Mouse (Mus musculus): Measurements from ENCODE around the gene Fanca.
"Not testable (repeated sequence)": the region's sequence is repeated elsewhere in the genome, so short reads cannot be mapped to it uniquely, and the experiment has no call there.

Fanca gene

DNA sequence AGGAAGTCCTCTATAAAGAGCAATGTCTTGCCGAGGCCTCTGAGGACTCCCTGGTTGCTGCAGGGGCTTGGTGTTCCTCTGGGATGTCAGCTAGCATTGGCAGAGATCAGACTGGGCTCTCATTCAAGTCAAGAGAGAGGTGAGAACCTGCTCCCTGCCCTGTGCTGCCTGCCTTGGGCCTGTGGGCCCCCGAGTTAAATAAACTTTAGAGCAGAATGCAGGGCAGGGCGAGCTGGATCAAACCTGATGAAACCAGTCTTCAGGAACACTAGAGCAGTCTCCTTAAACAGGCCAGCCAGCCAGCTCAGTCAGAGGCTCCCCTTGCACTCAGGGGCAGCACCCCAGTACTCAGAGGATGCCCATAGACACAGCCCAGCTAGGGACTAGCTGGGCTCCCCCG lies 46.5 kb downstream of the Fanca start:
- no peak for DNase-seq (ENCODE audit: extremely low read depth, low read depth)

DNA sequence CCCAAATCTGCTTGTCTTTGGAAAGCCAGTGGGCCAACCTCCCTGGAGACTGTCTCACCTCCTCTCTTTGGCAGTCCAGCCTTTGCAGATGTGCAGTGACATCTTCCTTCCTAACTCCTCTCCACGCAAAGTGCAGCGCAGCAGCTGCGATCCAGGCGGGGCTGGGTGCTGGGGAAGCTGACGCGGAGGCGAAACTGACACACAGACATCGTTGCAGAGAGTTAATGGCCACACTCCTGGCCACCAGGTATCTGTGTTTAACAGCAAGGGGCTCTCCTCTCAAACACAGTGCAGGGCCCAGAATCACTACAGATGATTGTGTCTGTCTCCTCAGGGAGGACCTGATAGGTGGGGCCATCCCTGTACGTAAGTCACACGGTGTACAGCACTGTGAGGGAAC lies 47.2 kb downstream of the Fanca start:
- no peak for DNase-seq (ENCODE audit: extremely low read depth, low read depth)

DNA sequence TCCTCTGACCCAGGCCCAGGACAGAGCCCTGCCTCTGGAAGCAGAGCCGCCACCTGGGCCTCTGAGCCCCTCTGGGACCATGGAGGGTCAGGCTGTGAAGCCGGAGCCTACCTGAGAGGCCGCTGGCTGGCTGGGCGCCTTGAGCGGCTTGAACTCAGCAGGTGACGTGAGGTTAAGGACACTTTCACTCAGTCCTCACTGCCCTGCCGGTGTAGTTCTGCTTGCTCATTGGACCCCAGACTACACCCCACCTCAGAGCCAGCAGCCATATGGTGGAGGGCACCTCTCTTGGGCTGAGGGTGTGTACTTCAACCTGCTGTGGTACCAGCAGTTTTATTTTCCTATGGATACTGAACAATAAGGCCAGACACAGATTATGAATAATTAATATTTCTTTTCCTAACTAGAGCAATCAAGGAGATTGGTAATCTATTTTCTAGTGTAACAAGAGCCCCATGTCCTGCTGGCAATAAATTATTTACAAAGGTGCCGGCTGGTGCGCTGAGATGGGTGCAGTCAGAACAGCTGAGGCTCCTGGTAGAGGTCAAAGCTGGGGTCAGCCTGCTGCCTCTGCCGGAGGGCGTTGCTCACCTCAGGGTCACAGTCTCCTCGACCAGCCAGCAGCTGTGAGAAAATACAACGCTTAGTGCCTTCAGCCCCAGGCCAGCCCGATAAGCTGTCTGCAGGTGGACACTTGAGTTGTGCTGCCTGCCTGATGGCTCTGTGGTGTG lies 50.3 kb downstream of the Fanca start:
- no peak for DNase-seq (ENCODE audit: extremely low read depth, low read depth)

DNA sequence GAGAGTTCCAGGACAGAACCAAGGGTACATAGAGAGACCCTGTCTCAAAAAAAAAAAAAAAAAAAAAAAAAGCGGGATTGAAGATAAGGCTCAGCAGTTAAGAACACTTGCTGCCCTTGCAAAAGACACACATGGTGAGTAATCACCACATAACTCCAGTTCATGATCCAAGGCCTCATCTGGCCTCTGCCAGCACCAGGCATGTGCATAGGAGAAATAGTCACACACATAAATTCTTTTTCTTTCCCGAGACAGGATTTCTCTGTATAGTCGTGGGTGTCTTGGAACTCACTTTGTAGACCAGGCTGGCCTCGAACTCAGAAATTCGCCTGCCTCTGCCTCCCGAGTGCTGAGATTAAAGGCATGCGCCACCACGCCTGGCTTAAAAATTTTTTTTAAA lies 60.8 kb downstream of the Fanca start:
- DNase-seq (ENCODE audit: extremely low read depth, low read depth): not testable (repeated sequence)

DNA sequence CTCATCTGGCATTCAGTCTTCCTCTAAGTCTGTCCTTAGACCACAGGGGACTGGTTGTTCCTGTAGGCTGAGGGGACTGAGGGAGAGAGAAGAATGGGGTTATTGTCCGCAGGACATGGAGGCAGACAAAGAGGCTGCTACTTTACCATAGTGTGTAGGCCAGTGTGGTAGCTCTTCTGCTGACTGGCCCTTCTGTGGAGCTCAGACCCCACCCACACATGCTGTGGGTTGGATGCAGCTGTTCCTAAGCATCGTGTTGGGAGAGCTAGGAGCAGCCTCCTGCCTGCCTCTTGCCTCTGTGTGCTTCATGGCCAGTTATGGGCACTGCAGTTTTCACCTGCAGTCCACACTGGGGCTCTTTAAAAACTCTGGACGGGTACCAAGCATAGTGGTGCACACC lies 61.3 kb downstream of the Fanca start:
- DNase-seq (ENCODE audit: extremely low read depth, low read depth): no peak

DNA sequence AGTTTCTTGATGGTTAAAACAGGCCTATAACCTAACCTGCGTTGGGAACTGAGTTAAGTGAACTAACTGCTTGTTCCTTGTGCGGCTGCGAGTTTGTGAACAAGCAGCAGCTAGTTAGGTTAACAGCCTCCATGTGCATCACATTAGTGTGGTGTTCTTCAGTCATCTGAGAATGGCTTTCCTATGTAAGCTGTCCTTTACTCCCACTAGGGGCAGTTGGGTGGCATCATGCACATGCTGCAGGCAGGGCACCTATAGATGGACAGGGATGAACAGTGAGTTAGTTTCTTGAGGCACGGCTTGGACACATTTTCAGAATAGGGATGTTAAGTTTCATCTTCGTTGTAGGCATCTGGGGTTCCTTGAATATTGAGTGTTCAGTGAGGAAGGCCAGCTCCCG lies 63.2 kb downstream of the Fanca start:
- DNase-seq (ENCODE audit: extremely low read depth, low read depth): peak; percentile 17

DNA sequence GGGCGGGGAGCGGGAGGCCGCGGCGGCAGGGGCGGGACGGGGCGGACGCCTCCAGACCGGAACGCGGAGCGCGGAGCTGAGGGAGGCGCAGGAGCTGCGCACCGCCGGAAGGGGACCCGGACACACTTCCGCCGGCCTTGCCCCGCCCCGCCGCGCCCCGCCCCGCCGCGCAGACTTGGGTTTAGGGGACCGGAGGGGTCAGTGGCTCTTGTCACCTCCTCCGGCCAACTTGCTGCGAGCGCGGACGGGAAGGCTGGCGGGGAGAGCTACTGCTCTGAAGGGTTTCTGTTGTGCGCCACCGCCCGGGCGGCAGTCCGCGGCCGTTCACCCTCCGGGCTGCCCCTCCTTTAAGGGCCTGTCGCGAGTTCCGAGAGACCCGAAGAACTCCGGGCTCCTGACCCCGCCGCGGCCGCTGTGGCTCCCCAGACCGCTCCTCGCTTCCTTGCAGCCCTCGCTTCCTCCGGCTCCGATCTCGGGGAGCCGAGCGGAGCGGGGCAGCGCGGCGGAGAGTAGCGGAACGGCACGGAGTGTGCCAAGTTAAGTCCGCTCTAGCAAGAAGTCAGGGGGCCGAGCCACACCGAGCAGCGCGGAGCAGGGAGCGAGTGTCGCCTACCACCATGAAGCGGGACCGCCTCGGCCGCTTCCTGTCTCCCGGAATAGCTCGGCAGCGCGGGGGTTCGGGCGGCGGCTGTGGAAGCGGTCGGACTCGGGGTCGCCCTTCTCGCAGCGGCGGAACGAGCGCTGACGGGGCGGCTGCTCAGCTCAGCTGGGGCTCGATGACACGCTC lies 64.1 kb downstream of the Fanca start, which contains the start of the genes Zfp276 and Vps9d1:
Zfp276 (plus strand) TSS at position 97 of the 787 bp plus-strand sequence.
Vps9d1 (minus strand) TSS at position 250 of the 787 bp plus-strand sequence.
- DNase-seq (ENCODE audit: extremely low read depth, low read depth): peak; percentile 29

DNA sequence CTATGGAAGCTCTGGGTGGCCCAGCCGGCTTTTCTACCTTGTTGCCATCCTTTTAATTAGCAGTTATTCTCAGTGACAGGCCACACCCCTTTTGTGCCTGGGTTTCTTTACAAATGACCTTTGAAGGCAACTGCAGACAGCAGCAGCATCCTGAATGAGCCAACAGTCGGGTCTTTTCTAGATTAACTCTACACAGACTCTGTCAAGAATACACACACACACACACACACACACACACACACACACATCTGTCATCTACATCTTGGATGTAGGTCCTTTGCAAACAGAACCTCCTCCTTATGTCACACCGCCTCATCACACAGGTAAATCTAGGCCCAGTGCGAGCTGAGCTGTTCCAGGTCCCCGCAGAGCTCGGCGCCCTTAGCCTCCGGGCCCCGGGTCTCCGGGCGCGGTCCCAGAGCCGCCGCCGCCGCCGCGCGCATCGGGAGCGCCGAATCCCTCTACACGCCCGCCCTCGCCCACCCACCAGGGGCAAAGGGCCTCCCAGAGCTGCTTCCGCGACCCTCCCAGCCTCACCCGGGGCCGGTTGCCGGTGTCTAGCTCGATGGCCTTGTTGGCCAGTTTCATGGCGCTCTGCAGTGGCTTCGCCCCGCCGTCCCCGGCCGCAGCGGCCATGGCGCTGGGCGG lies 64.8 kb downstream of the Fanca start:
- peak; percentile 35 for DNase-seq (ENCODE audit: extremely low read depth, low read depth)

DNA sequence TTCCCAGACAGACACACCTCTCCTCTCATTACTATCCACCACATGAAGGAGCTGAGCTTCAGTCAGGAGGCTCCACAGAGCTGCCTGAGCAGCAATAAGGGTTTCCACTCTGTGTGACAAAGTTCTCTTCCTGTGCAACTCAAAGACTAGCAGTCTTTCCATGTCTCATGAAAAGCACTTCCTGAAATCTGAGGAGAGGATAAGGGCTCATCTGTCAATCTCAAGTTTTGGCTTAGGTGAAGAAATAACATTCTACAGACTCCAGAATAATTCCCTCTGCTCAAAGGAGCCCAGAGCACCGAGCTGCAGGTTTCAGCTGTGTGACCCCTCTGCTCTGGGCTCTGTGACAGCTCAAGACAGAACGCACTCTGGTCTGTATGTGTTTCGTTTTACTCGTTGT lies 65.5 kb downstream of the Fanca start:
- peak; percentile 36 for DNase-seq (ENCODE audit: extremely low read depth, low read depth)

DNA sequence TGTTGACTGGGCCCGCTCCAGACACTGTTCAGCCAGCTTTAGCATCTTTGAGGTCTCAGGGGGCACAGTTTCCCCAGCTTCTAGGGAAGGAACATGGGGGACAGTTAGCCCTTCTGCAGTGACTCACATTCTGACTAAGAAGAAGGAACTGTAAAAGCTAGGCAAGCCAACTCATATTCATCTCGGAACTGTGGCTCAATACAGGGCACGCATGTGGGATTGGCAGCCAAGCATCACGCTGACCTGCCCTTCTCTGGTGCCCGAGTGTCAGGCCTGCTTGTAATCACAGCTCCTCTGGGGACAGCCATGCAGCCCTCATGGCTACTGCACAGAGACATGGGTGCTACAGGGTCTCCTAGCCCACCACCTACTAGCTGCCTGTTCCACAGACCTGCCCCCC lies 67.4 kb downstream of the Fanca start:
- DNase-seq (ENCODE audit: extremely low read depth, low read depth): no peak

DNA sequence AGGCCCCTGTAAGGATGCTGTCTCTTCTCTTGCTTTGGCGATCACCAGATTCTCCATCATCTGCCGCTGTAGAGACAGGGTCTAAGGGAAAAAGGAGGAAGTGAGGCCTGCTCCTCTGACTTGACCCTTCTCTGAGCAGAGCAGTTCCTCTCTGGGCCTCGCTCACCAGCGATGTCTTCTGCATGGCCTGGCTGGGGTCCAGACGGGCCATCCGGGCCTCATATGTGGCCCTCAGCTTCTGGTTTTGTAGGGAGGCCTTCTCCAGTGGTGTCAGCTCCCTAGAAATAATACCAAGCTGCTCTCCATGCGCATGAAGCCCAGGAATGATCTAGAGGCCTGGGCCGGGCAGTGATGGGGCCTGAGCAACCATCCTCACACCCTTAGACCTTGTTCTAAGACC lies 69.8 kb downstream of the Fanca start:
- DNase-seq (ENCODE audit: extremely low read depth, low read depth): no peak

DNA sequence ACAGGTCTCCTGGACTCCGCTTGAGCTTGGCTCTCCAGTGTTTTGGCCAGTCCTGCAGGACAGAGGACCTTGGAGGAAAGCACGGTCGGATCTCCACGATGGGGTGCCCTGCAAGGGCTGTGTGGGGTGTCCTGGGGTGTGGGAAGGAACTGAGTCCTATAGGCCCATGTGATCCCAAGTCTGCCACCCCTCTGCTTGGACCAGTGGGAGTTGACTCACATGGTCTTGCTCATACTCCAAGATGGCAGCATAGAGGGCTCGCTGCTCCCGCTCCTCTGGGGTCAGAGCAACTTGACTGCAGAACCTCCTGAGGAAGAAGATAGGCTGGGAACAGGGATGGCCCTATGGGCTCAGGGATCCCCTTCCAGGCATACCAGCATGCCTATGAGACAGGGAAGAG lies 70.6 kb downstream of the Fanca start:
- no peak for DNase-seq (ENCODE audit: extremely low read depth, low read depth)

DNA sequence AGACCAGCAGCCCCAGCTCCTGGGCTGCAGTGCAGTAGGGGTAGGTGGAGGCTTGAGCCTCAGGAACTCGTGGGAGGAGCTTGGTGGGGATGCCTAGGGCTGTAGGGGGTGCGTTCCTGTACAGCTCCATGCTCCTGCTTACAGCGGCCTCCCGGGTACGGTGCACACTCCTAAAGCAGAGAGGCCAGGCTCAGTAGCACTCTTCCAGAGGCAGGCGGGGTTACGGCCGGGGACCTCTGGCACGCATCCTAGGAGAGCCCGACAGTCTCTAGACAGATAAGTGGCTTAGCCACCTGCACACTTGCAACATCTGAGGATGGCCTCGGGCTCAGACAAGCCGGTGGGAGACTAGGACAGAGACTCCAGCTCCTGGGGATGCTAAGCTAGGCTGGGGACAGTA lies 72.8 kb downstream of the Fanca start:
- no peak for DNase-seq (ENCODE audit: extremely low read depth, low read depth)

DNA sequence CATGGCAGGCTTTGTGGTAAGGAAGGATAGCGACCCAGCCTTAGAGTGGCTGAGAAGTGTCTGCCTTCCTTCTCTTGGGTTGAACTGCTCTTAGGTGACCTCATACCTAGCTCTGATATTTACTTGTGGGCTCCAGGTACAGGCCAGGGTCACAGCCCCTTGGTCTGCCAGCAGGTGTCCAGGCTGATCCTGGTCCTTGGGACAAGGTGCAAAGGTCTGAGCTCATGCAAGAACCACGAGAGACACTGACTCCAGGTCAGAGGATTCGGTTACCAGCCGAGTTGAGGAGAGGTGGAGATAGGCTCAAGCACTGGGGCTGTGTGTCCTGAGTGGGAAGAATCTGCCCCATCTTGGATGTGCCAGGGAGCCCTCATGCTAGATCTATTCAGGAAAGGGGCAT lies 74.0 kb downstream of the Fanca start:
- no peak for DNase-seq (ENCODE audit: extremely low read depth, low read depth)

DNA sequence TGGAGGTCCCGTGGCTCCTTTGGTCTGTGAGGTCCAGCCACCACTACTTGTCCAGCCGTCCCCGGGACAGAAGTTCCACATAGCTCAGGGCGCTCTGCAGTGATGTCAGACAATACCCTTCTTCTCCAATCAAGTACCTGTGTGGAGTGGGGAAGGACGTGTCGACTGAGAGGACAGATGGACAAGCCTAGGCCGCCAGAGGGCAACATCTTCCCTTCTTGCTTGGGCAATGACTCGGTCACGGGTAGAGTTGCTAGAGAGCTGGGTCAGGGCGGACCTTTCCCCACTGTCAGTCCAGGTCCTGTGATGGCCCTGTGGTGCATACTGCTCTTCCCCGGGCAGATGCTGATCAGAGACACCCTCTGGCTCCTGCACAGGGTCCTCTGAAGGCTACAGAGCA lies 75.3 kb downstream of the Fanca start:
- DNase-seq (ENCODE audit: extremely low read depth, low read depth): no peak

DNA sequence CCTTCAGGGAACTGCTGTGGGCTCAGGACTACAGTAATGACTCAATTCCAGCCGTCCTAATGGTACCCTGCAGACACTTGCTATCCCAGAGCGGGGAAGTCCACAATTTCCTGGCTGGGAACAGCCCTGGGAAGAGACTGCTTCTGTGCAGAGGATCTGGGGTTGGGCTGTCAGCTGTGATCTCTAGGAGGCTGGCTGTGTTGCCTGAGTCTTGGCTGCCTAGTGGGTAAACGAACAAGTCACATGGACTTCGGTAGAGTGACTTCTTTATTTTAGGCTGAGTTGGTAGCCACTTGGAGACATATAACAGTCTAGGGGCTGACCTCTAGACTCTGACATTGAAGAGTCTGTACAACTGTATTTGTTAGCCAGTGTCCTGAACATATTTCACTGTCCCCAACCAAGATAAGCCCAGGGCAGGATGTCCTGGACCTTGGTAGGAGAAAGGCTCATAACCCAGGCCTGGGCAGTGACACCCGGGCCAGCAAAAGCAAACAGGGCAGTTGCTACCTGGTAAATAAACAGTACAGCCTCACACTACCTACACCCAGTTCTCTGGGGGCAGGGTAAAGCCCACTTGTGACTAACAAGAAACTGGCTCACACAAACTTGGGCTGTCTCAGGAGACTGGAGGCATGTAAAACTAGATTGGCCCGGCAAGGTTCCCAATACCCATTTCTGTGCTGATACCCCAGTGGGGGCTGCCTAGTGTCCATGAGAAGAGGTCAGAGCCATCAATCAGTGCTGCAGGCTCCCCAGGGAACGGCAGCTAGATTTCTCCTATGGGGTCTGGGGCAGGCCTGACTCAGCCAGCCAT lies 76.1 kb downstream of the Fanca start:
- DNase-seq (ENCODE audit: extremely low read depth, low read depth): no peak

DNA sequence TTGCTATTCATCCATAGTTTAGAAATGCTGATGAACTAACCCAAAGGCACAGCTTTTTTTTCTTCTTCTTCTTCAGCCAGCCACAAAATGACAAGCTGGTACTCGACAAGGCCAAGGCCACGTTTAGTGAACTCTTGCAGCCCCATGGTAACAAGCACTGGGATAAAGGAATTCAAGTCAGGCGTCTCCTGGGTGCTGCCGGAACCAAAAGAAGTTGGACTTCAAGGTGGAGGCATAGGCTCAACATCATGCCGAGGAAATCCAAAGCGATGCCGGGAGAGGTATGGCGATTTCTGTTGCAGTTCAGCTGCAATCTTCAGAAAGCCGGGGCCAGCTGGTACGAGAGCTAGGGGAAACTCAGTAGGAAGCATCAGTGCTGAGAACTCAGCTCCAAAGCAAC lies 79.0 kb downstream of the Fanca start:
- DNase-seq (ENCODE audit: extremely low read depth, low read depth): no peak

DNA sequence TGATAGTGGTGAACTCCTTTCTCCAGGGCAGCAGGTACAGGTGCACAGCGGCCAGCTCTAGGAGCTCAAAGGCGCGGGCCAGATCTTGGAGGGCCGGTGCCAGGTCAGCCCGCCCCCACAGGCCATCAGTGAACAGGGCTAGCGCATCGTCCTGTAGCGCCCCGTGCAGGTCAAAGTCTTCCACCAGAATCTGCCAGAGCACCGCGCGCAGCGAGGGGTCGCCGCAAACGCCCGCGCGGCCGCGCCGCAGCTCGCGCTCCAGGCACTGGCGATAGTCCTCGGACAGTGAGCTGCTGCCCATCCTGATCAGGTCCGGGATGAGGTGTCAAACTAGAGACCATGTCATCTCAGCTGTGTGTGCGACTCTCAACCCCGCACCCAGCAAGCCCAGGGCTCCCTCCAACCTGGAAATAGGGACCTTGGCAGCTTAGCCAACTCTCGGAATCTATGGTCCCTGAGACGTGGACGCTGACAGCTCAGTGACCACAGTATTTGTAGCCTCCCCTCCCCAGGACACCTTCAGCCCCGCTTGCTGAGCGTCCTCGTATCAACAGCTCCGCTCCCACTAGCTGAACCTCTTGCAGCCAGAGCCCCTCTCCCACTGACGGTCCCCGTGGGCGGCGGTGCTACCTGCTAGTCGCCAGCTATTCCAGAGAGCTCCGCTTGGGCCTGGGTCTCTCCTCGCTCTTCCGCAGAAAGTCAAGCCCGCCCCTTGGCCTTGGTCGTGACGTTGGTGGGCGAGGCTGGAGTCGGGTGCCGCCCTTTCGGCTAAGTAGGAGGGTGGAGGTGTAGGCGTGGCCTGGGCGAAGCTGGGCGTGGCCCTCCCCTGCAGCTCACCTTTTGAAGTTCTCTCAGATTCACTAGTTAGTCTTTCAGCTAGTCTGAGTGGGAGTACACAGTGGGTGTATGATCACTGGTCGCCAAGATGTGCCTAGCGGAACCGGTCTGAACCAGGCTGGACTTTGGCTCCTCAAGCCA lies 82.6 kb downstream of the Fanca start, which contains the start of gene Spata2l:
Spata2l (minus strand) TSS at position 714 of the 978 bp plus-strand sequence.
- DNase-seq (ENCODE audit: extremely low read depth, low read depth): peak; percentile 50

DNA sequence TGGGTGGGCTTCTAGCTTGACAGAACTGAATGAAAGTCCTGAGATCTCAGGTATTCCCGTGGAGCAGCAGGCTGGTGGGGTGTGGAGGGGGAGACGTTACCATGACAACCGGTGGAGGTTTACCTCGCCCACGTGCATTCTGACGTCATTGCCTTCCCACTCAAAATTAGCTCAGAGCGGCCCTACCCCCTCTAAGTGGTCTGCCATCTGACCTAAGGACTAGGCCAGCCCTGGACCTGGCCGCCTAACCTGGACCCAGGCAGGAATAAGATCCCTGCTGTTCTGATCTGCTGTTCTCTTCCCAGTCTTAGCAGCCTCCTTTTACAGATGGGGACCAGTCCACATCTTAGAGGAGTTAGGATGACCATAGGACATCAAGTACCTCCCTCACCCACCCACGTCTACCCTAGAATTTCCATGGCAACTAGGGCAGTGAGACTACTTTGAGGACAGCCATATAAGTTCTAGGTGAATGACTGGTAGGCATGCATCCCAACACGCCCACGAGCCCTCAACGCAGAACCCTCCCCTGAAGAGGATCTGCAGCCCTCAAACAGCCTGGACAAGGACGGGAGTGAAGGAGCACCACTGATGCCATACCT lies 83.4 kb downstream of the Fanca start:
- DNase-seq (ENCODE audit: extremely low read depth, low read depth): no peak

DNA sequence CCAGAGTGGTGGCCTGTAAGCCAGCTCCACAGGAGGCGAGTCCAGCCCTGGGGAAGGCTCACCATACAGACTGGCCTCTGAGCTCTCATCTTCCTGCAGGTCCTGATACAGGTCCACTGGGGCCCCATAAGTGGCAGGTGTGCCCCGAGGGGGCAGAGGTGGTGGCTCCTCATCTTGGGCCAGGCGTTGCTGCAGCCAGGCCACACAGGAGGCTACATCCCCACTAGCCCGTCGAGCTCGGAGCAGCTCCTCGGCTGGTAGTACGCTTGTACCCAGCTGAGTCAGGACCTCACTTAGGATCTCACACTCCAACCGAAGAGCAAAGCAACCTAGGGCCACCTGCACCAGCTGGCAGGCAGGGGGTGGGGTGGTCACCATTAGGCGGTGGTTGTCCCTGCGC lies 84.6 kb downstream of the Fanca start:
- no peak for DNase-seq (ENCODE audit: extremely low read depth, low read depth)
